Mouse (Mus musculus) cerebellum, adult 8-10 months (tissue): ENCODE results near the gene Il3.
"Not testable (repeated sequence)": the region's sequence is repeated elsewhere in the genome, so short reads cannot be mapped to it uniquely, and the experiment has no call there.

Source experiments
- DNase-seq: peaks from one replicate; pipeline ENCODE4 v3.0.0; 2022

Gene Il3

DNA sequence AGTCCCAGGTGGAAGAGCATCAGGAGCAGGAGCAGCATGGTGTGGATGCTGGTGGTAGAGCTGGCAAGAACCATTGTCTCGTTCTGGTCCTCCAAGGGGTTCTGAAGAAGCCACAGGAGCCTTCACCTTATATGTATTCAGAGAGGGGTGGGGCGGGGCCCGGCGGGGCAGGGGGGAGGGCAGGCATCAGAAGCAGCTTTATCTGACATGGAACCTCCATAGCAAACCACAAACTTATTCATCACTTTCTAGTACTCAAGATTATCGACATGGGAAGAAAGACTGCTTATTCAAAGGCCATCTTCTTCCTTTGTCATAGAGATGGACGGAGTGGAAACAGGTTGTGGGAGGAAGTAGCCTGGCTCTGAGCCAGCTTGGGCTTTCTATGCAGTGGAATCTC is at the start of gene Il3:
TSS of gene Il3 (minus strand) at position 101 of the 400 bp plus-strand sequence.
- DNase-seq = no peak

DNA sequence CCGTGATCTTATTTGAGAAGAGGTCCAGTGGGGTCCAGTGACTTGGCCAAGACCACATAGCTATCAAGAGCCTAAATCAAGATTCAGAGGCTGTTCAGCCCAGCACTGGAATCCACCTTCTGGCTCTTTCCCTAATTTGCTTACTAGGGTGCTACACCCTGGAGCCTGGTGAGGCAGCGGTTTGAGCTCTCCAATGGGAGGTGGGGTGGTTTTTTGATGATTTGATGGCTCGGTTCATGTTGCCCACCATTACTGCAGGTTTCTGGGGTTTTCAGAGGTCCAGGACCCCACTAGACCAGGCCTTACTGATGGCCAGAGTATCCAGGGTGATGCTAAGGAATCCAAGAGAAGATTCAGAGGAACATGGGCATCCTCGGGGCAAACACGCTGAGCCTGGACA is 48.3 kb upstream of the Il3 start:
- no peak for DNase-seq

- DNase-seq = peak; percentile 21
These were observed 47.7 kb upstream of the Il3 start for GRCm38 (mm10) chr11:54314740-54315139.

DNA sequence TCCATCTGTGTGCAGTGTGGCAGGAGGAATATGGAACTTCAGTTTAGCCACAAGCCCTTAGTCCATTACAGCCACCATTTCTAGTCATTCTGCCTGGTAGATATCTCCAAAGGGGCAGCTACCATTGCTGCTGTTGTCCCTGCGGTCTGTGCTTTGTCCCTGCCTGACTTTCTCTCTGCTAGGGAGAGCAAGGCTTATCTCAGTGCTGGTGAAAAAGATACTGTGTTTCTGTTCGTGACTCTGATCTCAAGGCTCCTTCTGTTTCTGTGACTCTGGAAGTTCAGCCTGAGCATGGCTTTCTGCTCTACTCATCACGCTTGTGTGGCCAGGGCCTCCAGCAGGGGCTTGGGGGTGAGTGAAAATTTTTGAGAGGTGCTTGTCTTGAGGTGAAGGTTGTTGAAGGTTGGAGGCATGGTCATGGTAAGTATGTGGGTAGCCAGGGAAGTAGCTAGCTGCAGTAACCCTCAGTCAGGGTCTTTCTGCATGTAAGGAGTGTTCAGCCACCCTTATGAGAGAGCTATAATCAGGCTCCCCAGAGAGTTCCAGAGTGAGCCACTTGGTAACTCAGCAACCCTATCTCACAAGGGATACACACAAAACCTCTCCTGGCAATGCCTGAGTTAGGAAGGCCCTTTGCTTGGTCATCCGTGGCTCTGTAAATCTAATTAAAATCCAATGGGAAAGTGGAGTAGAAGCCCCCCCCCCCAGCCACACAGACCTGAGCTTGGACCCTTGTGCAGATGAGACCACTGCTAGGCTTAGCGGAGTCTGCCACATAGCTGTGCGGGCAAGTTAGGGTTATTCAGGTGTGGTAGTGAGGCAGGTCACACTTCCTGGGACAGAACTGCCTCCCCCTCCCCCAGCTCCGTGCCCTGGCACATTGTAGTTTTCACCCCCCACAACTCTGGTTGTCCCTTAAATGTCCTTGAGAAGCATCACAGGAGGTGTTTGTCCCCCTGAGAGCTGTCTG is 46.6 kb upstream of the Il3 start:
- no peak for DNase-seq

GRCm38 (mm10) chr11:54312603-54313002 is 45.5 kb upstream of the Il3 start:
- DNase-seq = no peak

DNA sequence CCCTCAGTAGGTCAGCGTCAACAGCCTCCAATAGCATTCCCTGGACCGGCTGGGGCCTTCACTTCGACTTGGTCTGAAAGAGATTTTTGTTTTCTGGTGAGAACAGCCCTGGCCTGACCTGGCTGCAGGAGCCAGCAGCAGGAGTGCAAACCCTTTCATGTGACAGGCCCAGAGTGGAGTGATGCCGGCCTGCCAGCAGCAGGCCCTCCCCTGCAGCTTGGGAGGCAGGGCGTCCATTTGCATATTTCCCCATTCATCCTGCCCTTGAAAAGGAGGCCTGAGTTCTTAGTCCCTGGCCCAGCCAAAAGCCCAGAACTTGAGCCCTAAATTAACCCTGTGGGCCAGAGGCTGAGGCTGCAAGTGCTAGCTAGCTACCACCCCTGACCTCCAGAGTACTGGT is 44.9 kb upstream of the Il3 start:
- no peak for DNase-seq

- no peak for DNase-seq
These were observed 43.5 kb upstream of the Il3 start for GRCm38 (mm10) chr11:54310588-54310987.

GRCm38 (mm10) chr11:54307139-54307816 is 40.2 kb upstream of the Il3 start:
- DNase-seq = peak; percentile 71

GRCm38 (mm10) chr11:54305331-54305730 is 38.3 kb upstream of the Il3 start:
- DNase-seq = no peak

GRCm38 (mm10) chr11:54304471-54304873 is 37.4 kb upstream of the Il3 start:
- DNase-seq = peak; percentile 67

DNA sequence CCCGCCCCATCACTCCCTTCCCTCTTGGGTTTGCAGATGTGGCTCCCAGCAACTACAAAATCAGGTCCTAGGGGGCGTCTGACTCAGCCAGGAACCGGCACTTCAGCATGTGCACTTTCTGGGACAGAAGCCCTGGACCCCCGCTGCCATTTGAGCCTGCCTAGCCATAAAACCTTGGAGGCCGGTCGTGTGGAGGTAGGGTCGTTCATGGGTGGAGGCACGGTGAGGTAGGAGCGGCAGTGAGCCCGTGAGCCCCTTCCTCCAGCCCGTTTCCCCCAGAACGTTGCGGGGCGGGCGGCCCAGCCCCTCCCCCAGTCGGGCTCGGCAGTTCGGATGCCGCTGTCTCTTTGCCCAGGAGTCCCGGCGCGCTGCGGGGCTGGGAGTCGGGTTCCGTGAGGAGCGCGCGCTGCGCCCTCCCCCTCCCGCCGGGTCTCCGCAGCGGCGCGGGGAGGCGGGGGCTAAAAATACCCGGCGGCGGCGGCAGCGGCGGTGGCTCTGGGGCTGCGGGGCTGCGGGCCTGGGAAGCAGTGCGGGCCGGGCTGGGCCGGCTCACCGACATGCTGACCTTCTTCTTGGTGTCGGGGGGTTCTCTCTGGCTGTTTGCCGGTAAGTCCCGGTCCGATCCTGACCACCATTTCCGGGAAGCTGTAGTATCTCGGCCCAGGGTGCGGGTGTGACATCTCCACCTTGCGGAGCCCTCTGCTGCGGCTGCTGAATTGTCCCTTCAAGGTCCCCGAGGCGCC is 36.8 kb upstream of the Il3 start, which contains the start of gene Acsl6:
TSS of gene Acsl6 (plus strand) at position 71 of the 743 bp plus-strand sequence.
- peak; percentile 66 for DNase-seq

- DNase-seq = peak; percentile 14
These were observed 36.1 kb upstream of the Il3 start for GRCm38 (mm10) chr11:54303076-54303727.

DNA sequence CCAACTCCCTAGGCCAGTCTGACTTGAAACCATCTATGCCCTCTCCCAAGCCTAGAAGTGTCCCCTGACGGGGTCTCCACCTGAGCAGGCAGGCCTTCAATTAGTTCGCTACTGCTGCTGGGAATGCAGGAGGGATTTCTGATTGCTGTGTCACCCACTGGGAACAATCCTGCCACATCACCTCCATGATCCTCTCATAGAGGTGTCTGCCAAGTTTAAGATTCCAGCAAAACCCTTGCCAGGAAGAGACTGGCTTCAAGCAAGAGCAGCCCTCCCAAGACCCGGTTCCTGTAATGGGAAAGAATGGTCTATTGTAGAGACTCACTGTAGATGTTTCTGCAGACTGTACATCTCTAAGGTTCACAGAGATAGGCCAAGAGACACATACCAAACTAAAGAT is 35.5 kb upstream of the Il3 start:
- peak; percentile 34 for DNase-seq

DNA sequence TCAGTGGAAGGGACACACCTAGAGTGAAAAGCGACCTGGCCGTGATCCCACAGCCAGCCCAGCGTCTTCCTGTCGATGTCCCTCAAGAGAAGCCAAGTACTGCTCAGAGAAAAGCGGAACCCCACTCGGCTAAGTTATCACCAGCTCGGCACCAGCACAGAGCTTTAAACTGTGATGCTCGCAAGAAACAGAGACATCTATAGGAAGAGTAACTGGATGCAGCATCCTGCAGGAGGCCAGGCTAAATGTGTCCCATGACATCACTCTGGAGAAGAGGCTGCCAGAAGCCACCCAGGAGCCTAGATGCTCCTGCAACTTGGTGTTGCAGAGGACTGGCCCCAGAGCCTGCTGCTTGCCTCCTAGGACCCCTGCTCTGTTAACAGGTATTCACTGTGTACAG is 34.9 kb upstream of the Il3 start:
- peak; percentile 55 for DNase-seq

DNA sequence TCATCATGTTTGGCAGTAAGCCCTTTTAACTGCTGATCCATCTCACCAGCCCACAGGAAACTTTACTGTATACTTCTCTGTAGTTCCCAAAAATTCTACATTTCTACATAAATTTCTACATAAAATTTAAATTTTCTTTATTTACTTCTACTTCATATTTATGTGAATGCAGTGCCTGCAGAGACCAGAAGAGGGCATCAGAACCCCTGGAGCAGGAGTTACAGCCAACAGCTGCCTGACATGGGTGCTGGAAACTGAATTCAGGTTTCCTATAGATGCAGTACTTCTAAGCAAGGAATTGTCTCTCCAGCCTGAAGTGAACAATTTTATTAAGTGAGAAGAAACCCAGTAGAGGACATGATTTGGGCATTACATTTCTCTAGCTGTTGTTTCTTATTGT is 31.7 kb upstream of the Il3 start:
- DNase-seq = no peak

- DNase-seq = not testable (repeated sequence)
These were observed 30.4 kb upstream of the Il3 start for GRCm38 (mm10) chr11:54297471-54297870.

DNA sequence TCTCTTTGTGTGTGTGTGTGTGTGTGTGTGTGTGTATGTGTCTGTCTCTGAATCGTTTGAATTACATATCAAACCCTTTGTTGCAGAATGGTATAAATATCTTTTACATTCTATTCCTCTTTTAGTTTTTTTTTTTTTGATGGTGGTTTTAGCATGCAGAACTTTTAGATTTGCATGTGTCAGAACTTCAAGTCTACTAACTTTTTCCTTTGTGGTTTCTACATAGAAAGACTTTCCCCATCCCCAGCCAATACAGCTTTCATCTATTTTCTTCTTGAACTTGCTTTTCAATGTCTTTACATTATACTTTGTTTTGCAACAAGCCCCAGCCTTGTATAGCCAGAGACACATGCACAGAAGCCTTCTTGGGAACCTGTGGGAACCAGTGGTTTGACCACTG is 29.7 kb upstream of the Il3 start:
- no peak for DNase-seq

GRCm38 (mm10) chr11:54295971-54296370 is 28.9 kb upstream of the Il3 start:
- DNase-seq = no peak

DNA sequence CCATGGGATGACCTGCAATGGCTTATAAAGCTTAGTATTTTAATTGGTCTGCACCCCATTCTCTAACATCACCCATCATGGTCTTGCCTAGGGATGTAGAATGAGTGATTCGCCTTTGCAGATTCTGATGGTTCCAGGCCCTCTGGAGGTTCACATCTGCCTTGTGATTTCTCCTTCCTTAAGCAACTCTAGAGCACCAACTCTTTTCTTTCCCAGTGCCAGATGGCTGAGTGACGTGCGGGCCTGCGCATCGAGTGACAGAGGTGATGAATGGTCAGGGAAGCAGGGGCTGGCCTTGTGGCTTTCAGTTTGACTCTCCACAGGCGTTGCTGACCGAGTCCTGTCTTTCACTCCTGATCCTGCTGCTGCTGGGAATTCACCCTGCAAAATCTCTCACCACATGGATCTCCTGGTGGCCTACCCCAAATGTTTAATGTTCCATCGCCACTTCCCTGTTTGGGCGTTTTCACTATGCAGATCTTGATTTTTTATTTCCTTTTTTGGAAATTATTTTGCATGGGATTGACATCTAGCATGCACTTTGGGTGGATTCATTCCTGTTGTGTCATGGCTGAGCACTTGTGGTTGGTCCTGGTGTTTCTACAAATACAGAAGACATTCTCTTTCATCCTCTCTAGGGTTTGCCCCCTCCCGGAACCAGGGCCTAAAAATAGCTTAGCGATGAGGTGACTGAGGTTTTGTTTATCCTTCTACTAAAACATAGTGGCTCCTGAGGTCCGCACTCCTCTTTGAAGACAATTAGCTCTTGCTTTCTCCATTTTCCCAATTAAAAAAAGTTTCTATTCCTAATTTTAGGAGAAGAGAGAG is 27.1 kb upstream of the Il3 start:
- no peak for DNase-seq

GRCm38 (mm10) chr11:54292163-54292562 is 25.1 kb upstream of the Il3 start:
- no peak for DNase-seq

- no peak for DNase-seq
These were observed 20.9 kb upstream of the Il3 start for GRCm38 (mm10) chr11:54287821-54288453.
